Mouse (Mus musculus) yolk sac, embryonic 10.5 days (tissue): ENCODE results near the gene Shisal2a.

ENCODE experiments used
- DNase-seq: peaks from one replicate; pipeline ENCODE4 v3.0.0-alpha.2; 2017; ENCODE audit warnings: low spot score

Gene Shisal2a

GRCm38 (mm10) chr4:108383183-108383714 lies at the start of gene Shisal2a:
Gene Shisal2a (minus strand): TSS chr4:108383349.
- no peak for DNase-seq

GRCm38 (mm10) chr4:108431561-108431936 lies 48.4 kb upstream of the Shisal2a start:
- no peak for DNase-seq

- DNase-seq: peak; percentile 86
These were observed 47.8 kb upstream of the Shisal2a start for GRCm38 (mm10) chr4:108430656-108431560.

- no peak for DNase-seq
These were observed 45.2 kb upstream of the Shisal2a start for GRCm38 (mm10) chr4:108428341-108428721.

GRCm38 (mm10) chr4:108427719-108428340 lies 44.7 kb upstream of the Shisal2a start:
- no peak for DNase-seq

- DNase-seq: no peak
These were observed 41.4 kb upstream of the Shisal2a start for GRCm38 (mm10) chr4:108424587-108424986.

GRCm38 (mm10) chr4:108407621-108408020 lies 24.5 kb upstream of the Shisal2a start:
- no peak for DNase-seq

GRCm38 (mm10) chr4:108406861-108407401 lies 23.8 kb upstream of the Shisal2a start, which contains the start of gene Gpx7:
Gene Gpx7 (minus strand): TSS chr4:108406961.
- no peak for DNase-seq

- peak; percentile 59 for DNase-seq
These were observed 23.1 kb upstream of the Shisal2a start for GRCm38 (mm10) chr4:108406138-108406860.

GRCm38 (mm10) chr4:108405766-108406137 lies 22.6 kb upstream of the Shisal2a start:
- no peak for DNase-seq

GRCm38 (mm10) chr4:108403861-108404635 lies 20.9 kb upstream of the Shisal2a start:
- no peak for DNase-seq

GRCm38 (mm10) chr4:108400395-108400794 lies 17.2 kb upstream of the Shisal2a start:
- DNase-seq: no peak

- no peak for DNase-seq
These were observed 11.1 kb upstream of the Shisal2a start for GRCm38 (mm10) chr4:108394236-108394635.

- no peak for DNase-seq
These were observed 9.4 kb upstream of the Shisal2a start for GRCm38 (mm10) chr4:108392558-108392957.

- peak; percentile 86 for DNase-seq
These were observed 8.0 kb upstream of the Shisal2a start for GRCm38 (mm10) chr4:108391124-108391523.

GRCm38 (mm10) chr4:108388741-108389140 lies 5.6 kb upstream of the Shisal2a start:
- DNase-seq: no peak

- peak; percentile 73 for DNase-seq
These were observed 4.6 kb upstream of the Shisal2a start for GRCm38 (mm10) chr4:108387681-108388253.

GRCm38 (mm10) chr4:108387106-108387505 lies 4.0 kb upstream of the Shisal2a start:
- DNase-seq: no peak

- no peak for DNase-seq
These were observed 2.9 kb upstream of the Shisal2a start for GRCm38 (mm10) chr4:108386087-108386486.

GRCm38 (mm10) chr4:108380146-108380545 lies 3.0 kb downstream of the Shisal2a start:
- DNase-seq: no peak

- DNase-seq: no peak
These were observed 3.7 kb downstream of the Shisal2a start for GRCm38 (mm10) chr4:108379476-108379875.
